ENCODE assay signal across 9 mouse cellular contexts in the genomic region with DNA sequence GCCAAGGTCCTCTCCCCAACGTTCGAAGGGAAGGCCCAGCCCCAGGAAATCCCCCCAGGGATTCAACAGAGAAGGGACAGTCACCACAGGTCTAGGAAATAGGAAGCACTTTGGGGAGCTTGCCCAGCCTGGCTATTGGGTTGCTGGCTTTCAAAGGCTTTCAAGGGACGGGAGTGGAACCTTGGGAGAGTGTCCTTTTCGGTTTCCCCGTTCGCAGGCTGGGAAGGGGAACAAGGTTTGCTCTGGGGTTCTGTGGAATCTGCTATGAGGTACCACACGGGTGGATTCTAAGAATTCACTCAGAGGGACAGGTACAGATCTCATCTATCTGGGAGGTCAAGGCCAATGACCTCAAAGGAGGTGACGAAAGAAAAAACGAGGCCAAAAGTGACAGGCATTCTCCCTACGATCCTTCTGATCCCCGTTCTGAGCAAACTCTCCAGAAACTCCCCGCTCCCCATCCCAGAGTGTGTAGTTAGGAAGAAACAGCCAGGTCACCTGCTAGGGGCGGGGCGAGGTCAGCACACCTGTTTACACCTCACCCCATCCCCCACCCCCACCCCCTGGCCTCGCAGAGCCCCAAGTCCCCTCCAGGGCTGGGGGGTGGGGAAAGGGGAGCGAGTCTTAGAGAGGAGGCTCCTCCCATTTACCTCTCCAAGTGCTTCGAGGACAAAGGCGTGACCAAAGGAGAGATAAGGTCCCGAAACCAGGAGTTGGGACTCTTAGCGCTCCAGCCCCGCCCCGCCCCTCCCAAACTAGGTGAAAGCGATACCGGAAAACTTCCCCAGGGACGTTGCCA. TPM values are rescaled to one million over a fixed set of nuclear protein-coding genes. Genes with fewer than 3 reads are reported as not detected.
DNase-seq lines count a peak whose midpoint lies in the region; ATAC-seq and TF ChIP-seq lines count a peak whose summit lies in the region.
"Had no signal": no experiment of that assay in that cellular context is flagged by ENCODE, and none has a peak within 500 bp of the region (broad histone marks: within the 10 kb centered on the region; RNA-seq: fewer than 3 reads in every experiment).

No protein-coding gene starts in this region.

- H3K4me2 ChIP-seq in embryonic facial prominence, embryonic 13.5 days = peak overlapping the region; percentile 82
- peak overlapping the region; percentile 89 for H3K4me2 ChIP-seq in lung, embryonic 14.5 days
- H3K4me2 ChIP-seq in stomach, postnatal 0 days (replicated peaks; ENCODE audit: low read depth) = peak overlapping the region; percentile 85

- no peak for TF ChIP-seq EP300 in stomach, postnatal 0 days (optimal IDR thresholded peaks at IDR 0.05)

- no peaks in the 10 kb centered on the region for H3K9me3 ChIP-seq in embryonic facial prominence, embryonic 13.5 days
- no peaks in the 10 kb centered on the region for H3K9me3 ChIP-seq in lung, embryonic 14.5 days (ENCODE audit: low read depth, low read length)
- no peaks in the 10 kb centered on the region for H3K9me3 ChIP-seq in stomach, postnatal 0 days (ENCODE audit: control insufficient read depth, low read length)
- H3K9me3 ChIP-seq: megakaryocyte, embryonic 14.5 days had no signal

- 3% methylated on average over 25 of the region's 25 CpGs for WGBS in embryonic facial prominence, embryonic 13.5 days
- 15% methylated on average over 25 of the region's 25 CpGs for WGBS in kidney, adult 2 months
- 2% methylated on average over 25 of the region's 25 CpGs for WGBS in lung, embryonic 14.5 days
- WGBS in stomach, postnatal 0 days = 9% methylated on average over 25 of the region's 25 CpGs

- H3K4me3 ChIP-seq in gastrocnemius, adult 2 months = peak overlapping the region; percentile 84
- peak overlapping the region; percentile 89 for H3K4me3 ChIP-seq in embryonic facial prominence, embryonic 13.5 days
- H3K4me3 ChIP-seq in kidney, adult 2 months (ENCODE audit: insufficient read depth, low read depth, low read length) = peak overlapping the region; percentile 84
- peak overlapping the region; percentile 91 for H3K4me3 ChIP-seq in lung, embryonic 14.5 days (ENCODE audit: low read depth, low read length)
- peak overlapping the region; percentile 93 for H3K4me3 ChIP-seq in stomach, postnatal 0 days (ENCODE audit: low read depth, low read length)

- DNase-seq in gastrocnemius, adult 2 months = no peak
- DNase-seq in gastrocnemius, adult 8-10 months (ENCODE audit: low spot score in 2 of 2) = no peak
- DNase-seq in kidney, adult 2 months = peak; percentile 70
- peak; percentile 70 for DNase-seq in lung, embryonic 14.5 days
- DNase-seq in stomach, postnatal 0 days (ENCODE audit: low spot score) = peak; percentile 89
- no peak for DNase-seq in thymus, postnatal 4 days

- H3K36me3 ChIP-seq in embryonic facial prominence, embryonic 13.5 days = peaks cover 23% of the 10 kb centered on the region
- H3K36me3 ChIP-seq in kidney, adult 2 months (ENCODE audit: control insufficient read depth, insufficient read depth, low read length) = no peaks in the 10 kb centered on the region
- peaks cover 16% of the 10 kb centered on the region for H3K36me3 ChIP-seq in lung, embryonic 14.5 days (ENCODE audit: insufficient read depth)
- no peaks in the 10 kb centered on the region for H3K36me3 ChIP-seq in stomach, postnatal 0 days (ENCODE audit: control insufficient read depth, insufficient read depth, low read length)

- TF ChIP-seq POLR2A in kidney, adult 2 months (IDR thresholded peaks at IDR 0.05; ENCODE audit: low read depth, low read length) = no peak

- intact Hi-C loops in gastrocnemius, adult 2 months (cut with DNase I) = loop anchor here (2.0 kb wide), 1 partner anchor 31 kb away; no protein-coding TSS in a partner anchor

- peak overlapping the region; percentile 93 for H3K9ac ChIP-seq in embryonic facial prominence, embryonic 13.5 days
- H3K9ac ChIP-seq in lung, embryonic 14.5 days = peak overlapping the region; percentile 92
- H3K9ac ChIP-seq in stomach, postnatal 0 days (ENCODE audit: low read length) = peak overlapping the region; percentile 96

- H3K27me3 ChIP-seq in embryonic facial prominence, embryonic 13.5 days = no peaks in the 10 kb centered on the region
- H3K27me3 ChIP-seq in kidney, adult 2 months (replicated peaks; ENCODE audit: control insufficient read depth, insufficient read depth, low read length) = no peaks in the 10 kb centered on the region
- H3K27me3 ChIP-seq in lung, embryonic 14.5 days (ENCODE audit: insufficient read depth, low read length) = no peaks in the 10 kb centered on the region
- H3K27me3 ChIP-seq in stomach, postnatal 0 days (ENCODE audit: control insufficient read depth, insufficient read depth, low read length) = no peaks in the 10 kb centered on the region

- peaks cover 36% of the 10 kb centered on the region for H3K4me1 ChIP-seq in embryonic facial prominence, embryonic 13.5 days
- peaks cover 8% of the 10 kb centered on the region; the same call in 1 of the 2 replicates for H3K4me1 ChIP-seq in kidney, adult 2 months (ENCODE audit: control insufficient read depth, insufficient read depth, low read length)
- peaks cover 18% of the 10 kb centered on the region for H3K4me1 ChIP-seq in lung, embryonic 14.5 days (ENCODE audit: insufficient read depth)
- peaks cover 14% of the 10 kb centered on the region for H3K4me1 ChIP-seq in stomach, postnatal 0 days (replicated peaks; ENCODE audit: control insufficient read depth, insufficient read depth)

- H3K27ac ChIP-seq in gastrocnemius, adult 2 months = peak overlapping the region; percentile 88
- H3K27ac ChIP-seq in embryonic facial prominence, embryonic 13.5 days = peak overlapping the region; percentile 92
- H3K27ac ChIP-seq in kidney, adult 2 months (ENCODE audit: insufficient read depth, low read depth, low read length) = peak overlapping the region; percentile 89
- peak overlapping the region; percentile 96 for H3K27ac ChIP-seq in lung, embryonic 14.5 days (ENCODE audit: low read depth)
- peak overlapping the region; percentile 96 for H3K27ac ChIP-seq in stomach, postnatal 0 days (replicated peaks)

- no peak for TF ChIP-seq CTCF in gastrocnemius, adult 2 months (IDR thresholded peaks at IDR 0.05)
- TF ChIP-seq CTCF in kidney, adult 2 months (conservative IDR thresholded peaks at IDR 0.05; ENCODE audit: insufficient read depth, insufficient read length, low read depth, low read length) = no peak
- TF ChIP-seq CTCF in lung, embryonic 14.5 days (IDR thresholded peaks at IDR 0.05; ENCODE audit: low read depth) = no peak
- no peak for TF ChIP-seq CTCF in stomach, postnatal 0 days (IDR thresholded peaks at IDR 0.05; ENCODE audit: low read depth)

- no peak for ATAC-seq in embryonic facial prominence, embryonic 13.5 days (ENCODE audit: insufficient number of reproducible peaks, insufficient read depth, low FRiP score, low TSS enrichment, low read depth)
- no peak for ATAC-seq in lung, embryonic 14.5 days (ENCODE audit: insufficient read depth)
- ATAC-seq in stomach, postnatal 0 days (ENCODE audit: low FRiP score, low TSS enrichment) = peak; percentile 31
- no peak for ATAC-seq in activated CD4-positive, CD25-positive, alpha-beta regulatory T cell, adult 4 months

RNA-seq across cellular contexts. Expression of gene Nectin2, which starts 2.7 kb away (rescaled TPM):
- total RNA-seq in gastrocnemius, adult 2 months (2021) = 1 to 10 TPM; 1.4 to 1.5 TPM
- total RNA-seq in gastrocnemius, adult 8-10 months (2022) = 1 to 10 TPM; 1.0 to 1.8 (median 1.5) TPM
- 82.9 and 87.0 TPM in 2 replicates for polyA plus RNA-seq in embryonic facial prominence, embryonic 13.5 days (2015; fragmentation: Nextera tagmentation; extraction: Ambion mirVana)
- 44.5 and 47.7 TPM in 2 replicates for polyA plus RNA-seq in kidney, adult 2 months (2012; rRNA removed)
- polyA plus RNA-seq in lung, embryonic 14.5 days (2014; fragmentation: Nextera tagmentation; extraction: Ambion mirVana) = 120 and 125 TPM in 2 replicates
- polyA plus RNA-seq in stomach, postnatal 0 days (2015; fragmentation: Nextera tagmentation; extraction: Ambion mirVana) = 82.2 and 83.8 TPM in 2 replicates
- under 1 TPM in 1 of 2 experiments, not detected in 1; 0.56 TPM for polyA plus RNA-seq in activated CD4-positive, CD25-positive, alpha-beta regulatory T cell, adult 4 months (2017; shearing (Covaris generic))

RNA-seq across cellular contexts. Expression of gene Bcam, which starts 23.2 kb away (rescaled TPM):
- total RNA-seq in gastrocnemius, adult 2 months (2021) = 10 to 100 TPM; 21.9 to 26.7 TPM
- total RNA-seq in gastrocnemius, adult 8-10 months (2022) = 10 to 100 TPM; 16.7 to 24.4 (median 18.0) TPM
- polyA plus RNA-seq in embryonic facial prominence, embryonic 13.5 days (2015; fragmentation: Nextera tagmentation; extraction: Ambion mirVana) = 98.1 and 116 TPM in 2 replicates
- 237 and 272 TPM in 2 replicates for polyA plus RNA-seq in kidney, adult 2 months (2012; rRNA removed)
- polyA plus RNA-seq in lung, embryonic 14.5 days (2014; fragmentation: Nextera tagmentation; extraction: Ambion mirVana) = 206 and 209 TPM in 2 replicates
- 87.5 and 103 TPM in 2 replicates for polyA plus RNA-seq in stomach, postnatal 0 days (2015; fragmentation: Nextera tagmentation; extraction: Ambion mirVana)
- 1 to 10 TPM; 1.4 to 1.6 TPM for polyA plus RNA-seq in activated CD4-positive, CD25-positive, alpha-beta regulatory T cell, adult 4 months (2017; shearing (Covaris generic))

RNA-seq across cellular contexts. Expression of gene Tomm40, which starts 32.4 kb away (rescaled TPM):
- 10 to 100 TPM; 41.0 to 52.4 TPM for total RNA-seq in gastrocnemius, adult 2 months (2021)
- total RNA-seq in gastrocnemius, adult 8-10 months (2022) = 10 to 100 TPM; 44.3 to 48.3 (median 46.0) TPM
- 112 and 139 TPM in 2 replicates for polyA plus RNA-seq in embryonic facial prominence, embryonic 13.5 days (2015; fragmentation: Nextera tagmentation; extraction: Ambion mirVana)
- 83.9 and 86.3 TPM in 2 replicates for polyA plus RNA-seq in kidney, adult 2 months (2012; rRNA removed)
- polyA plus RNA-seq in lung, embryonic 14.5 days (2014; fragmentation: Nextera tagmentation; extraction: Ambion mirVana) = 149 and 168 TPM in 2 replicates
- polyA plus RNA-seq in stomach, postnatal 0 days (2015; fragmentation: Nextera tagmentation; extraction: Ambion mirVana) = 98.0 and 105 TPM in 2 replicates
- 10 to 100 TPM in 1 of 2 experiments, 1 to 10 TPM in 1; 5.7 to 11.7 TPM for polyA plus RNA-seq in activated CD4-positive, CD25-positive, alpha-beta regulatory T cell, adult 4 months (2017; shearing (Covaris generic))

RNA-seq across cellular contexts. Expression of gene Apoe, which starts 48.6 kb away (rescaled TPM):
- 10 to 100 TPM; 38.0 to 61.8 TPM for total RNA-seq in gastrocnemius, adult 2 months (2021)
- total RNA-seq in gastrocnemius, adult 8-10 months (2022) = 10 to 100 TPM; 18.8 to 67.9 (median 47.9) TPM
- polyA plus RNA-seq in embryonic facial prominence, embryonic 13.5 days (2015; fragmentation: Nextera tagmentation; extraction: Ambion mirVana) = 200 and 263 TPM in 2 replicates
- polyA plus RNA-seq in kidney, adult 2 months (2012; rRNA removed) = 922 and 939 TPM in 2 replicates
- 404 and 439 TPM in 2 replicates for polyA plus RNA-seq in lung, embryonic 14.5 days (2014; fragmentation: Nextera tagmentation; extraction: Ambion mirVana)
- polyA plus RNA-seq in stomach, postnatal 0 days (2015; fragmentation: Nextera tagmentation; extraction: Ambion mirVana) = 383 and 436 TPM in 2 replicates
- polyA plus RNA-seq in activated CD4-positive, CD25-positive, alpha-beta regulatory T cell, adult 4 months (2017; shearing (Covaris generic)) = 10 to 100 TPM in 1 of 2 experiments, 1 to 10 TPM in 1; 4.1 to 16.0 TPM

RNA-seq across cellular contexts. Expression of gene Cblc, which starts 49.0 kb away (rescaled TPM):
- total RNA-seq in gastrocnemius, adult 2 months (2021) = not detected
- total RNA-seq in gastrocnemius, adult 8-10 months (2022) = not detected
- 8.1 and 10.4 TPM in 2 replicates for polyA plus RNA-seq in embryonic facial prominence, embryonic 13.5 days (2015; fragmentation: Nextera tagmentation; extraction: Ambion mirVana)
- polyA plus RNA-seq in kidney, adult 2 months (2012; rRNA removed) = 24.4 and 32.6 TPM in 2 replicates
- polyA plus RNA-seq in lung, embryonic 14.5 days (2014; fragmentation: Nextera tagmentation; extraction: Ambion mirVana) = 6.8 and 10.2 TPM in 2 replicates
- 44.4 and 48.5 TPM in 2 replicates for polyA plus RNA-seq in stomach, postnatal 0 days (2015; fragmentation: Nextera tagmentation; extraction: Ambion mirVana)
- polyA plus RNA-seq in activated CD4-positive, CD25-positive, alpha-beta regulatory T cell, adult 4 months (2017; shearing (Covaris generic)) = not detected

Comparison
In these comparisons a context has a peak if more than half of its experiments do, and no peak if none do; other contexts are left out.
1. DNase-seq: peak in kidney, adult 2 months (single experiment), lung, embryonic 14.5 days (single experiment) and stomach, postnatal 0 days (single experiment); none in gastrocnemius, adult 2 months (single experiment), gastrocnemius, adult 8-10 months (0 of 2) and thymus, postnatal 4 days (single experiment).
2. RNA of gene Nectin2, which starts 2.7 kb away (polyA plus RNA-seq): 120 to 125 TPM in lung, embryonic 14.5 days, 82.9 to 87.0 TPM in embryonic facial prominence, embryonic 13.5 days, 82.2 to 83.8 TPM in stomach, postnatal 0 days and 44.5 to 47.7 TPM in kidney, adult 2 months; 0.56 TPM in activated CD4-positive, CD25-positive, alpha-beta regulatory T cell, adult 4 months; every median in the first group is over 10 times any median in the second.
3. RNA of gene Bcam, which starts 23.2 kb away (polyA plus RNA-seq): 237 to 272 TPM in kidney, adult 2 months, 206 to 209 TPM in lung, embryonic 14.5 days, 98.1 to 116 TPM in embryonic facial prominence, embryonic 13.5 days and 87.5 to 103 TPM in stomach, postnatal 0 days; 1.4 to 1.6 TPM in activated CD4-positive, CD25-positive, alpha-beta regulatory T cell, adult 4 months; every median in the first group is over 10 times any median in the second.
4. Peak in every context shown above with its lines, with median percentiles within 50 percentile points of each other: H3K27ac ChIP-seq, H3K4me3 ChIP-seq, H3K4me2 ChIP-seq and H3K9ac ChIP-seq.